Mouse (Mus musculus): ENCODE measurements around the gene Ror2.
"Not testable (repeated sequence)": the region's sequence is repeated elsewhere in the genome, so short reads cannot be mapped to it uniquely, and the experiment has no call there.

Ror2 gene

DNA sequence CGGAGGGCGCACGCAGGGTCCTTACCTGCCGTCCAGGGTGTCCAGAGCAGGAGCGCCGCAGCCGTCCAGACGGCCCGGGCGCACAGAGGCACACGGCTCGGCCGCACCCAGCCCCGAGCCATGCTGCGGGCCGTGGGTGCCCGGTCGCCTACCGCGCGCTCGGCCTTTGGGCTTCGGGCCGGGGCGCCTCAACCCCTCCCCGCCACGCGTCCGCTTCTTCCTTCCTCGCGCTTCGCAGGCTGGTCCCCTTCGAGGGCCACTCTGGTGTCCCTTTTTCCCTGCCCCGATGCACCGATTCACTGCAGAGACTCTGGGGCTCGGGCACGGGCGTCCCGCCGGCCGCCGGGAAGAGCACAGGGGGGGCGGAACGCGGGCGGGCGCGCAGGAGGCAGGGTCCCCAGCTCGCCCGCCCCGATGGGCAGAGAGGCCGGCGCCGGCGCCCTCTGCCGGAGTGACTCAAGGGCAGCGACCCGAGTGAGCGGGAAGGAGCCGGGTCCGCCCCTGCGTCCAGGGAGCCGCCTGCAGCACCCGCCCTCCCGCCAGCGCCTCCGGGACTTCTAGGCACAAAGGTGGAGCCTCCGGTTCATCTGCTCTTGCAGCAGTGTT, at the start of gene Ror2:
Gene Ror2 (minus strand): TSS at position 369 of the 606 bp plus-strand sequence.
- DNase-seq = peak; percentile 82

GRCm38 (mm10) chr13:53333769-53334168, 47.8 kb upstream of the Ror2 start:
- no peak for DNase-seq

DNA sequence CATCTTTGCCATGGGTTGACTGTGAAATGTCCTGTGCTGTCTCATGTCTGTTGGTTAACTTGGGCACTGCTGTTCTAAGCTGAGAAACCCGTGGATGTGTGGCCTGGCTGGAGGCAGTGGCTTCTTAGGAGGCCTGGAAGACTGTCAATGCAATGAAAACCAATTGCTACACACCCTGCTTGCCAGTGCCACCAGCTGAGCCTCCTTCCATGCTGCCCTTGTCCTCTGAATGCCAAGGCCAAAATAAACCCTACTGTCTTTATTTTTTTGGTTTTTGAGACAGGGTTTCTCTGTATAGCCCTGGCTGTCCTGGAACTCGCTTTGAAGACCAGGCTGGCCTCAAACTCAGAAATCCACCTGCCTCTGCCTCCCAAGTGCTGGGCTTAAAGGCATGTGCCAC, 44.3 kb upstream of the Ror2 start:
- DNase-seq = no peak

- no peak for DNase-seq
Measured at GRCm38 (mm10) chr13:53325531-53325930, 39.6 kb upstream of the Ror2 start.

DNA sequence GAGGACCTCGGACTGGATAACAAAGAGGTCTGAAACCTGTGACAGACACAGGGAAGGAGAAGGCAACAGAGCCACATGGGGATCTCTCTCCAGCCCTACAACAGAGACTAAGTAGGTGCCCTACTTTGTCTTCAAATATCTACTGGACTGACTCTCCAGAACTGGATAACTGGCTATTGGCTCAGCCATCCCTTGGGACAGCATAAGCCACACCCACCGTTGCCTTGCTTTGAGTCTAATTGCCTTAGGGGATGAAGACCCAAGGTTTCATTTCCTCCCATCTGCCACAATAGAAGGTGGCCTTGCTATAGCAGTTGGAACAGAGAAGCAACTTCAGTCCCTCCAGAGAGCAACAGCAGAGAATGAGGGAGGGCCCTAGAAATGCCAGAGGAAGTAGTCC, 37.7 kb upstream of the Ror2 start:
- no peak for DNase-seq

GRCm38 (mm10) chr13:53320899-53321298, 35.0 kb upstream of the Ror2 start:
- no peak for DNase-seq

- DNase-seq = peak; percentile 36
Measured at GRCm38 (mm10) chr13:53316515-53317295, 30.8 kb upstream of the Ror2 start.

DNA sequence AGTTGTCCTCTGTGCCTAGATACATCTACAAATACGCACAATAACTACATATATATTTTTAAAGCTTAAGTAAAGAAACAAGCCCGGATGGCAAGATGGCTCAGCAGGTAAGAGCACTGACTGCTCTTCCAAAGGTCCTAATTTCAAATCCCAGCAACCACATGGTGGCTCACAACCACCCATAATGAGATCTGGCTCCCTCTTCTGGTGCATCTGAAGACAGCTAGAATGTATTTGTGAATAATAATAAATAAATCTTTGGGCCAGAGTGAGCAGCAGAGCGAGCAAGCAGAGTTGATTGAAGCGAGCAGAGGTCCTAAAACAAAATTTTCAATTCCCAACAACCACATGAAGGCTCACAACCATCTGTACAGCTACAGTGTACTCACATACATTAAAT, 29.8 kb upstream of the Ror2 start:
- not testable (repeated sequence) for DNase-seq

DNA sequence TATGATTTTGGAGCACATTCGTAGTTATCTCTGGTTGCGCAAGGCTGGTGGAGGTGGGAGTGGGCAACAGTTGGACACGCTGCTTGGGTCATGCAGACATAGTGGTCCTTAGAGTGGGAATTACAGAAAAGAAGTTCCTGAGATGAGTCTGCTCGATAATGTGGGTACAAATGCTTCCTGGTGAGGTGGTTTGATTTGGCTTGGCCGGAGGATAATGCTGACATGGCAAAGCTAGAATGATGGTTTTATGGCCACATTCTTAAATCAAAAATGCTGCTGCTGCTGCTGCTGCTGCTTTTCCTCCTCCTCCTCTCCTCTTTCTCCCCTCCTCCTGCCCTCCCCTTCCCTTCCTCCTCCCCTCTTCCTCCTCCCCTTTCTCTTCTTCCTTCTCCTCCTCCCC, 24.5 kb upstream of the Ror2 start:
- DNase-seq = no peak

DNA sequence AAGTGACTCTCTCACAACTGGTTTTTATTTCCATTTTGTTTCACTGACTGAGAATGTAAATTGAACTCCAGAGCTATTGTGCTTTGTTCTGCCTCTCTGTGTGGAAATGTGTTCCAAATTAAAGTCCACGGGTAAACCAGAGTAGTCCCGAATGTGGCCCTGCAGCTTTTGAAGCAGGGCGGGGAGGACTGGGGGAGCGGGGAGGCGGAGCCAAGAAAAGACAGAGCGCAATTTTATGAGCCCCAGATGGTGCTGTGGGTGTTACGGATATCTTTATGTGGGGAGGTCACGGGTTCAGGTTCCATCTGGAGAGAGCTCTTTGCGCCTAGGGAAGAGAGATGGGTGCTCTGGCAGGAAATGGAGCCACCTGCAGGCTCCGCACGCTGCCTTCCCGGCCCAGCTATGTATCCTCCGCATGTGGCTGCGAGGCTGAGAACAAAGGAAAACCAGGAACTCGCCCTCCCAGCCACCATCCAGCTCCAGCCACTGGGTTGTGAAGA, 23.8 kb upstream of the Ror2 start:
- peak; percentile 46 for DNase-seq

DNA sequence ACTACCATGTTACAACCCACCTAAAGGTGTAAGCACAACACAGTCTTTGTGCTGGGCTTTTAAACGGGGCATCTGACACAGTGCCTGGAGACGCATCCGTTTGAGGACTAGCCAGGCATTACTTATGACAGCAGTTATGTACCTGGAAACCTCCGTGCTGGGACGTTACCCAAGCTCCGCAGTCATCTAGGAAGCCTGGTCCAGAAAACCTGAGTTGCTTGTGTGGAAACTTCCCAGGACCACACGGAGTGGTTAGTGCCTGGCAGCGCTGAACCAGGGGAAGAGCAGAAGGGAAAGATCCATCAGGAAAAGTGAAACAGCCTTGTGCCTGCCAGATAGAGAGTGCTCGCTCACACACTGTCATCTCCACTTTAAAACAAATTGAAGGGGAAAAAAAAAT, 23.2 kb upstream of the Ror2 start:
- DNase-seq = no peak

DNA sequence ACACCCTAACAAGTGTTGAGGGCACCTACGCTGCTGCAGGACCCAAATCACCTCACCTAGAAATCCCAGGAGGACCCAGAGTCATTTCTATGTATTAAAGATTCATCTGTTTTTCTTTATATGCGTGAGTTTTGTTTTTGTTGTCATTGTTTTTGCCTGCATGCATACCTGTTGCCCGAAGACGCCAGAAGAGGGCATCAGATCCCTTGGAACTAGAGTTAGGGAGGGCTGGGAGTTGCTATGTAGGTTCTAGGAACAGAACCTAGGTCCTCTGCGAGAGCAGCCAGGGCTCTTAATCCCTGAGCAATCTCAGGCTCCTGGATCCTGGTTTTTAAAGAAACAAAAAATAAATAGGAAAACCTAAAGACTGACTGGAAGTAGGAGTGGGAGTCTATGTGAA, 20.9 kb upstream of the Ror2 start:
- DNase-seq = no peak

DNA sequence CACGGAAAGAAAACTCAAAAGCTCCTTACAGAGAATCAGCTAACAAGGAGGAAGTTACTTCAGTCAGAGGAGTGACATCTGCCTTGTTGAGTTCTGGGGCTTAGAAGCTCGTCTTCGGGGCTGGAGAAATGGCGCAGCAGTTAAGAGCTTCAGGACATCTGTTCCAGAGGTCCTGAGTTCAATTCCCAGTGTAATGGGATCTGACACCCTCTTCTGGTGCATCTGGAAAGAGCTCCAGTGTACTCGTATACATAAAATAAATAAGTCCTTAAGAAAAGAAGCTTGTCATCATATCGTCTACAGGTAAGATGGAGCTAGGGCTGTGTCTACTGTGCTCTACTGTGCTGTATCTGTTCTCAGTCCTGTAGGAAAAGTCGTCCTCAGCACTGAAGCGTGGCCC, 19.3 kb upstream of the Ror2 start:
- DNase-seq = no peak

GRCm38 (mm10) chr13:53302688-53303087, 16.8 kb upstream of the Ror2 start:
- DNase-seq = no peak

- no peak for DNase-seq
Measured at GRCm38 (mm10) chr13:53293065-53293464, 7.1 kb upstream of the Ror2 start.

DNA sequence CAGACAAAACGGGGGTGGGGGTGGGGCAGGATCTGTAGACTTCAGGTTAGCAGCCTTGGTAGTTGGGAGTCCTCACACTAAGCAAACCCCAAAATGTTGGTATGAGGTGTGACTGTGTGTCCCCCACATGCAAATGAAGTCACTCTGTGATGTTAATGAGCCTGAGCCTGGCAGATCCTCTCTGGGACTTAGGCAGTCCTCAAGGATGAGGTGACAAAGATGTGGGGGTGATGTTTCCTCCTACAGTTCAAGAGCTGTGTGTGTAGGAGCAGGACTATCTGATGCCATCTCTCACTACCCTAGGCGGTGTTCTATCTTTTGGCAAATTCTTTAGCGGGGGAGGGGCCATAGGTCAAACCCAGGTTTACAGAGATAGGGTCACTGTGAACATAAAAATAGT, 6.3 kb upstream of the Ror2 start:
- DNase-seq = no peak

DNA sequence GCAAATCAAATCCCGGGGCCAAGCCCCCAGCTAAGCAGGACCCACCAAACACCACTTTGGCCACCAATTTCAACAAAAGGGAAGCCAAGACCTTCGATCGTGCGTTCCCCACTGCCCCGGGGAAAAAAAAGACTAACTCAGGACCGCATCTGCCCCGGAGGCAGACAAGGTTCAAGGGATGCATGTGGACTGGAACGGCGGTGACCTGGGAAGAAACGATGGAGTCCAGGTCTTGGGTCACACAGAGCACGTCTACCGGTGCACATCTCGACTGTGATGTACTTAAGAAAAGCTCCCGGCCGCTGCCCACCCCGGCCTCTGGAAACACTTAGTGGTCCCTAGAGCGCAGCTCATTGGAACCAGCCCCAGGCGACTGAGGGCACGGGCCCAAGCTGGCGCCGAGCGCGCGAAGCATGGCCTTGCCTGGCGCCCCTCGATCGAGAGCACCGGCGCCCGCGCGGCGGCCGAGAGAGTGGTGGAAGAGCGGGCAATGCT, 616 bp downstream of the Ror2 start:
- DNase-seq = peak; percentile 39

DNA sequence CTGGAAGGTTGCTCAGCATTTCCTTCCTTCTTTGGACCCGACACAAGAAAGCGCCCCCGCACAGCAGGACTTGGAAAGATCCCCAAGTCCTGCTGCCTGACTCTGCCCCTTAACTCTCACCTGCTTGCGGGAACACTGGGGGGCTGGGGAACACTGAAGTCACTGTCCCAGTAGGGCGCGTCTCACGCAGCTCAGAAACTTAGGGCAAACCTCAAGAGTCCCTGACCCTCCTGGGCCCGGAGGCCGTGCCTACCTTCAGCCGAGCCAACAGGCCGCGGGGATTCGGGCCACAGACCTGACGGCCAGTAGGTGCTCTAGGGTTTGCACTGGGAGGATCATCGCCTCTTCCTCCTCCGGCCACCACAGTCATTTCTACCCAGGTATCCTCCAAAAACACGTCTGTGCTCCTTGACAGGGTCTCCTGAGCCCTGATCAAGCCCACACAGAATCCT, 1.2 kb downstream of the Ror2 start:
- no peak for DNase-seq

DNA sequence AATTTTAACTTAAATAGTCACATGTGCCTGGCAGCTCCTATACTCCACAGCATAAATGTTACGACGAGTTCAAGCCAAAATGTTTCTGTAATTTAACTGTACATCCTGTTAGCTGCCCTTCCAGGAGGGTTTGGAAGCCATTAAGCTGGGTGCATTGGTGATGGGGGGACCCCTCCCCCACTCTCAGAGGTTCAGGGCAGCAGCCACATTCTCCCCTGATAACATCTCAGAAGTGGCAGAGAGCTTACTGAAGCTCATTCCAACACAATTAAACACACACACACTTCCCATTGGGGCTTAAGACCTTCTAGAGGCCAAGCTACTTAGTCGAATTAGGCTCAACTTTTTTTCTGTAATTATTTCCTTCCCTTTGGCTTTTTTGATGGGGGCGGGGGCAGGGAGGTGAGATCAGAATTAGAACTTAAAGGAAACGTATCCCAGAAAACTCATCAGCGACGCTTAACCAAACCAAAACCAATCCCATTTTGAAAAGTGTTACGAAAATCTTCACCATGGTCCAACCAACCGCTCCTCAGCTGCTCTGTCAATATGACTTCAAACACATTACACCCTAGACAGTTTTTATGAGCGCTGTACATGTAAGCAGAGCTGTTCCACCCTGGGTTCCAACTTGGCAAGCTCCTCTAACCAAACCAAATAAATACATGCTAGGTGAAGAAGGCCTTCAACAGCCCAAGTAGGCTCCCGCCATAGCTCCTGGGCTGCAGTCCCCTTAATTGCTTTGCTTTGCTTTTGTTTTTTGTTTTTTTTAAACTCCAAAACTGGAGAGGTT, 4.1 kb downstream of the Ror2 start:
- no peak for DNase-seq

DNA sequence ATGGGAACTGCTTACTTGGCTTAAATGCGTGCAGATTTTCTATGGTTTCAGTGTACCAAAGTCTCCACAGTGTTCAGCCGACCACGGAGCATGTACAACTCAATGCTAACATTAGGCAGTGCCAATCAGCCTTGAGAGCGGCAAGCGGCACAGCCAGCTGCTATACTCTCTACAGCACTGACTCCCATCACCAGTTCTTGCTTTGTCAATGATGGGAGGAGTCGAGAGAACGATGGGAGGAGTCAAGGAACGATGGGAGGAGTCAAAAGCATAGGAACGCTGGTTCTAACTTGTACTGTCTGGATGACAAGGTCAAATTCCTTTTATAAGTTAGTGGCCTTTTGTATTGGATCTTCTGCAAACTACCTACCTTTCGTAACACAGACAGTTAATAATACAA, 7.0 kb downstream of the Ror2 start:
- no peak for DNase-seq

GRCm38 (mm10) chr13:53276381-53276780, 9.5 kb downstream of the Ror2 start:
- DNase-seq = no peak

DNA sequence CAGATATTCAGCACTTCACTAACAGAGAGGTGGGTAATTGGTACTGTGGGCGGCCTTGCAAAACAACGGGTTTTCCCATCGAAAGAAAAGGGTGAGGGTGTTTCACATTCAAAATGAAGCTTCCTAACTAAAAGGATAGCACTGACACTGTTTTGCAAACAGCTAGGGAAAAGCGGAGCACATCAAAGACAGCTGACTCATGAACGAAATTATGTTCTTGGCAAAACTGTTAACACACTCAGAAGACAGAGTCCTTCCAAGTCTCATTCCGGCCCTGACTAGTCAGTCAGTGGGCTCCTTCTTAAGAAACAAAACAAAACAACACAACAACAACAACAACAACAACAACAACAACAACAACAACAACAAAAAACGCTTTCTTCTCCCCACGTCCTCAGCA, 10.1 kb downstream of the Ror2 start:
- DNase-seq = no peak

- no peak for DNase-seq
Measured at GRCm38 (mm10) chr13:53274771-53275170, 11.2 kb downstream of the Ror2 start.

Data from kidney, postnatal 14 days (tissue).